Mouse (Mus musculus) mesoderm, embryonic 11.5 days (tissue): ENCODE results near the gene Tanc1.
"Not testable (repeated sequence)": the region's sequence is repeated elsewhere in the genome, so short reads cannot be mapped to it uniquely, and the experiment has no call there.

ENCODE experiments used
- DNase-seq: peaks from one replicate; pipeline ENCODE4 v3.0.0-alpha.2; 2012; ENCODE audit warnings: low read depth, low spot score

The Tanc1 gene

DNA sequence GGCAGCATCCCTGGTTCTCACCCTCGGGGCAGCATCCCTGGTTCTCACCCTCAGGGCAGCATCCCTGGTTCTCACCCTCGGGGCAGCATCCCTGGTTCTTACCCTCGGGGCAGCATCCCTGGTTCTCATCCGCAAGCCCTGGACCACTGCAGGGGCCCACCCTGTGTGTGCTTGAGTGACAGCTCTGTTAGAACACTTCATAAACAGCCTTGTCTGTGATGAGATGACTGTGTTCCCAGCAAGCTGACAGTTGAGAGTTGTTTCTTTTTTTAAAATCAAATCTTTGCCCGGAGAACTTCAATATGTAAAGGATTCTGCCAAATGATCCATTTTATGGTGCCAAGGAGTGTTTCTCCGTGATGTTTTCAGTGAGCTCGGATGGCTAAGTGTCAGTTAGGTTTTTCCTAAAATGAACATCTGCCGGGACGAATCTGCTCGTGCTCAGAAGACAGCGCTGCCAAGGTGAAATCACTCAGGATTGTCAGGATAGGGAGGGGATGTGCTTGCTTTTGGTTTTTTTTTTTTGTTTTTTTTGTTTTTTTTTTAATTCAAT lies 216.3 kb downstream of the Tanc1 start:
- DNase-seq = no peak

DNA sequence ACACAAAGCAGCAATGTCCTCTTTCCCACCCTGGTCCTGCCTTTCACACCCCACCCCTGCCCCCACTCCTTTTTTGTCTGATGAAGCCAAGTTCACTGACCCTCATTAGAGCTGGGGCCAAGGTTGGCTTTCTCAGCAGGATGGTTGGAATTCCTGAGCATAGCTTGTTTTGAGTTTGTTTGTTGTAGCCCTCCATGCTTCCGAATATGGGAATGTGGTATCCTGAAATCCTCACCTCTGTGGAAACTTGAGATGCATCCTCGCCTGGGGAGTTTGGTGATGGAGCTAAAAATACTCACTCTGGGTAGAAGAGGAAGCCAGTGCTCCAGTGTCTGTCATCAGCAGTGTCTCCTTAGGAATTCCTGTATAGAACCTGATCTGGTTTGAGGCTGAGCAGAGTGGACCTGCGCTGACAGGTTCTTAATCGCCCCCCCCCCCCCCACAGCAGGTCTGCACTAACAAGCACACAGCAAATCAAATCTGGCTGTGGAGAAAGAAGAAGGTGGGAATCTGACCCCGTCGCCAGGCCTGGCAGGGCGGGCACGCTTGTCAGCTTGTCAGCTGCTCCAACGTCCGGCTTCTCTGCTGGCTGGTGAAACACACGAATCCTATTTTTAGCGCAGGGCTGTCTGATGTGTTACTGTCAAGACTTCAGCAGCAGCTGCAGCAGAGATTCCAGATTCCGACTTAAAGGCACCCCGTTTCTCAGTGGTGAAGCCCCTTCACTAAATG lies 217.1 kb downstream of the Tanc1 start:
- DNase-seq = peak; percentile 81

DNA sequence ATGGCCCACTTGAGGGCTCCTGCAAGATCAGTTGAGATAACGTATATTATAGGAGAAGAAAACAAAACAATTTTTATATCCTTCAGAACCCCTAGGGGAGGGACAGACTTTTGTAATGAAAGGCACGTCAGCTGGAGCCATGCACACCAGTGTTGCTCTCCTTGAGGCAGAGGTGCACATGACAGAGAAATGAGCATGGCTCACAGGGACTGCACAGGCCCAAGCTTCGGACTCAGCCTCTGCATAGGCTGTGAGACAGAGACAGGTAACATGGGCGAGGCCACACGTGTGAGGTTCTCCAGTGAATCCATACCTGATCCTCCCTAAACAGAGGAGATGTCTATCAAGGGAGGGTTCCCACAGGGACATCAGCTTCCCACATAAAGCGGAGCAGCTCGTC lies 217.9 kb downstream of the Tanc1 start:
- no peak for DNase-seq

DNA sequence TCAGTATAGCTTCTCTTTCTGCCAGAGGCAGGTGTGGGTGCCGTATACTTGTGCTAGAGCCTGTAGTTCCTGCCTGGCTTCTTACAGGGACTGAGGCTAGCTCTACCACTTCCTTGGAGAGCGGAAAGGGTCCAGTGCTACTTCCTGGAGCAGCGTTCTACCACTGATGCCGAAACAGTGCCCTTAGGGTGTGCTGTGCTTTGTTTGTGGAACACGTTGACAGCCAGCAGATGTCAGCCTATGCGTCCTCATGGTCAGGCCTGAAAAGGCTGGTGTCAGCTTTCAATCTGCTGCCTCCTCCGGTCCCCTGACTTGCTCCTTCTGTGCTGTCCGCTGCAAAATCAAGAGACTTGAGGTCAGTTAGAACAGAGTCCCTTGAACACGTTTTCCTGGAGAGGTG lies 218.3 kb downstream of the Tanc1 start:
- peak; percentile 66 for DNase-seq

DNA sequence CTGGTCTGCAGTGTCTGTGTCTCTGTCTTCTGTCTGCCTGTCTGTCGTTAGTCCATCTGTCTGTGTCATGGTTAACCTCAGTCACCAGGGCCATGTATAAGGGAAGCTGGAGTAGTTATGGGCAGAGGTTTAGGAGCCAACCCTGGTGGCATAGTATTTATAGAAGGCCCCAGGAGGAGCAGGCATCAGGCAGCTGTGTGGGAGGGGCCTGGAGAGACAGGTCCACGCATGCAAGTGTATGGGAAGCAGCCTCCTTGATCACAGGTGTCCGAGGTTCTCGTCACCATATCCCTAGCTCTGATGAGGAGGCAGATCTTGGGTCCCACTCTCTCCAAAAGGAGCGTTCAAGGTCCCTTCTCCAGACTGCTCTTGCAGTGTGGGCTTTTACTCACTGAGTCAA lies 219.1 kb downstream of the Tanc1 start:
- DNase-seq = no peak

DNA sequence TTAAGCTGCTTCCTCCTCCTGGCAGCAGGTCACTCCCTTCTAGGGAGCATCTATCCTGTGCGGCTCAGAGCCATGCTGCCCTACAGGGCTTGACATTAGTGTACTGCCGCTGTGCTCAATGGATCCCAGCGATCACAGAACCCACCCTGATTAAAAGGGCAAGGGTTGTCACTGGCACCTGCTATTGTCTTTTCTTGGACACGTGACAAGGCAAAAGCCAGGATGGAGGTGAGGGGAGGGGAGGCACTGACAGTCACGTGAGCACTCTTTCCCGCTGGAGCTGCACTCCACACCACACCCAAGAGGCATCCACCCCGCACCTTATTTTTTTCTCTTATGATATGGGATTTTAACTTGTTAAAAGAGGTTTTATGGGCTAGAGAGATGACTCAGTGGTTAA lies 220.0 kb downstream of the Tanc1 start:
- no peak for DNase-seq

DNA sequence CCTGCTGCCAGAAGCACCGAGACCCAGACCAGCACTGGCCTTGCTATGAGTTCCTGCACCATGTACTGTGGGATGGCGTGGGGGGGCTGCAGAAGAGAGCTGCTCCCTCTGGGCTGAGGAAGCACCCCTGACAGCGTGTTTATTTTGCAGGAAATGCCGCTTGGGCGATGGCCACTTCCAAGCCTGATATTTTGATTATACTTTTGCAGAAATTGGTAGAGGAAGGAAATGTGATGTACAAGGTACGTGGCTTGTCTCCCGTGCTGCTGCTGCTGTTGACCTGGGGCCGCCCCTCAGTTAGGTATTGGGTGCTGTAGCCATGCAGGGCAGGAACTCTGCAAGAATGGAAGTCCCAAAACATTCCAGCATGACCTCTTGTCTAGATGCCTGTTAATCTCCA lies 227.0 kb downstream of the Tanc1 start:
- DNase-seq = no peak

DNA sequence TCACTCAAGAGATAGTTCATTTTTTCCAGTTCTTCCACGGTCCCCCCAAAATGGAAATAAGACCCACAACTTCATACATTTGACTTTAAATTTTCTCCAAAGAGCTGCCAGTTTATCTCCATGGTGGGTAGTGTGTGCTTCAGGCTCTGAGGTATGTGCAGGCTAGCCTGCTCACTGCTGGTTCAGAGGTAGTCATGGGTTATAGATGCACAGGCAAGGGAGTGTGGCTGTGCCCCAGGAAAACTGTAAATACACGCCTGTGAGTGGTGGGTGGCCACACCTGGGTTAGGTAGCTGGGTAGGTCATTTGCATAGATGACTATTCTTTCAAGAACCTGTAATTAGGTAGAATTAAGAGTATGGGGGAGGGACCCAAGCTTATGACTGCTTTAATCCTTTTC lies 227.9 kb downstream of the Tanc1 start:
- no peak for DNase-seq

DNA sequence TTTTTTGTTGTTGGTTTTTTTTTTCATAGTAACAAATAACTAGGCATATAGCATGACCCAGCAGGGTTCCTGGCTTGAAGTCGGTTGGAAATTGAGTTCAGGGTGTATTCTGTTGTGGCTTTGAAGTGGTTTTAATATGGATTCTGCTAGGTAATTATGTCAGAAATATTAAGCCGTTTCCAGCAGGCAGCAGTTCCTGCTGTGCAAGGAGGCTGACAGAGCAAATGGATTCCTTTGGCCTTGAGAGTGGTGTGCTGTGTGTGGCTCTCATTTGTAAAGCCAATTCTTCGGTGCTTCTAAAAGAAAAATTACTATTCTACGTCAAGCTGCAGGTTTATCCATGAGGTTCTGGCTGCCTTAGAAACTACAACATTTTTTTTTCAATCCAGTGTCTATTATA lies 228.3 kb downstream of the Tanc1 start:
- no peak for DNase-seq

DNA sequence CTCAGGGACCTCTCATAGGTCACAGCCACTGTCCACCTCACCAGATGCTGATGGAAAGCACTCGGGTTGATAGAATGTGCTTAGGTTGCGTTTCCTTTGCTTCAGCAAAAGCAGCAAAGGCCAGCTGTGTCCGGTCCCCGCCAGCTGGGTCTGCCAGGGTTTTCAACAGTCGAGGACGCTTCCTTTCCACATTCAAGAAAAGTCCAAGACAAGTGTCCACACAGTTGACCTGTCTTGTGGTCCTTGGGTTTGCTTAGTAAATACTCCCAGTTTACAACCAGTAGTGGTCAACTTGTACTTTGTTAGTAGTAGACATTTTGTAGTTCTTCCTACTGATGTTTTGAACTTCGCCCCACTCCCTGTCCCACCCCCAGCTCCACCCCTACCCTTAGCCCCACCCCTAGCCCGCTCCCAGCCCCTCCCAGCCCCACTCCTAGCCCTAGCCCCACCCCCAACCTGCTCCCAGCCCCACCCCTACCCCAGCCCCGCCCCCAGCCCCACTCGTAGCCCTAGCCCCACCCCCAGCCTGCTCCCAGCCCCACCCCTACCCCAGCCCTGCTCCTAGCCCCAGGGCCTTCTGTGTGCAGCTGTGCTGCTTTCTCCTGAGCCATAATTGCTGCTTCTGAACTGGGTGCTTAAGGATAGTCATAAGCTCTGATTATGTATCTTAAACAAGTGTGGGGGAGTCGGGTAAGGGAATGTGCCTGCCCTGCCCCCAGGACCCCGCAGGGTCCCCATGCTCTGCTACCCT lies 229.5 kb downstream of the Tanc1 start:
- DNase-seq = no peak

DNA sequence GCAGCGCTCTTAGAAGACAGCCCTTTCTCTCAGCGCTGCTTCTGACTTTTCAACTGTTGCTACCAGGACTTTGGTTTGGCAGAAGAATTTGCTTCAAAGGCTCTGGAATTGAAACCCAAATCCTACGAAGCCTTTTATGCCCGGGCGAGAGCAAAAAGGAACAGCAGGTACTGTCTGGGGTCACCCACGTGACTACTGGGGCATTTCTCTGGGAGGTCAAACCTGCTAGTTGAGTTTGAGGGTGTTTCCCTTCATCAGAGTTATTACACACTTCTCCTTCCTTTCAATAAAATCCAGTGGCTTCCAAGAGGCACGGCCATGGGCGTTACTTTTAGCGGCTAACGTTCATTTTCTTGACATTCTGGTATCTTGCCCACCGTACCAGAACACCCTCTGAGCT lies 230.1 kb downstream of the Tanc1 start:
- no peak for DNase-seq

DNA sequence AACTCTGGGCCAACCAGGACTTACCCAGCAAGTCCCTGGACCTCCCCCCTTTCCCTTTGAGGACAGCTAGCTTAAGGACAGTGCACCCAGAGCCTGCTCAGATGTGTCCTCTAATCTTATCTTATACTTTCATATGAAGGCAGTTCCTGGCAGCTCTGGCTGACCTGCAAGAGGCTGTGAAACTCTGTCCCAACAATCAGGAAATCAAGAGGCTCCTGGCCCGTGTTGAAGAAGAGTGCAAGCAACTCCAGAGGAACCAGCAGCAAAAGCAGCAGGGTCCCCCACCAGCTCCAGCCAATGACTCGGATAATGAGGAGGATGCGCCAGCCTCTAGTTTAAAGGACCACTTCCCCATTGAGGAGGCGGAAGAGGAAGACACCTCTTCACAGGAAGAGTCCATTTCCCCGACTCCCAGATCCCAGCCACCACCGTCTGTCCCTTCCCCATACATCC lies 230.7 kb downstream of the Tanc1 start:
- no peak for DNase-seq

DNA sequence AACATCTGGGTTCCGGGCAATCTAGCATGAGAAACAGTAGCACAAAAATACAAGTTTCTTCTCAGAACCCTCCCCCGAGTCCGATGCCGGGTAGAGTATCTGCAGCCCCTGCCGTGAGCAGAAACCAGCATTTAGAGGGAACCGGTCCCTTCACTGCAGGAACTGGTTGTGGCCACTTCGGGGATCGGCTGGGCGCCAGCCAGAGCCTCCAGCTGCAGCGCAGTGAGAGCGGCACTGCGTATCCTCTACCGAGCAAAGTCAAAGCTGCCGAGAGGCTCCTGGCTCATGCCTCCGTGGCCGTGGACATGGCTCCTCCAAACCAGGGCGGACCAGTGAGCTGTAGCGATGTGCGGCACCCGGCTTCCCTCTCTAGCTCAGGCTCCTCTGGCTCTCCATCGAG lies 231.3 kb downstream of the Tanc1 start:
- DNase-seq = no peak

DNA sequence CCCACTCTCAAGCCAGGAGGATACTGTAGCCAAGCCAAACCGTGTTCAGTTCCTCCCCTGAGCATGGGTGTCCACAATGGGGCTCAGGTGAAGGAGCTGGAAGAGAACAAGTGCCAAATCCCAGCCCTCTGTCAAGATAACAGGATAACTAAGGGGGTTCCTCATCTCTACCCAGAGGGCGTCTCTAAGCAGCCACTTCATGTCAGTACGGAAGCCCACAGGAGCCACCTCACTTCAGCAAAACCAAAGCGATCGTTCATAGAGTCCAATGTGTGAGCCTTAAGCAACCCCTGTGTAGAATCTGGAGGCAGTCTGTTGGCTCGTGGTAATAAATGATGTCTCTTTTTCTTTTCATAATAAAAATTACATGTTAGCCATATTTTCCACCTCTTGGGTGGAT lies 232.0 kb downstream of the Tanc1 start:
- no peak for DNase-seq

DNA sequence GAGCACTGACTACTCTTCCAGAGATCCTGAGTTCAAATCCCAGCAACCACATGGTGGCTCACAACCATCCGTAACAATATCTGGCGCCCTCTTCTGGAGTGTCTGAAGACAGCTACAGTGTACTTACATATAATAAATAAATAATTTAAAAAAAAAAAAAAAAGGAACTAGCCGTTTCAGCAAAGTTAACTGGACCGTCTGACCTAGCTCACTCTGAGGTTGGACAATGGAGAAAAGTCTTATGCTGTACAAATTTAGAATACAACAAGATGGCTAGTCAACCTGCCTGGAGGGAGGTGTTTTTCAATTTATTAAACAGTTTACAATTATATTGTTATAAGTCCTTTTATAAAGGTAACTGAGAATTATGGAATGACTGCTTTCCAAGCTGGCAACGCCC lies 240.0 kb downstream of the Tanc1 start:
- DNase-seq = not testable (repeated sequence)

DNA sequence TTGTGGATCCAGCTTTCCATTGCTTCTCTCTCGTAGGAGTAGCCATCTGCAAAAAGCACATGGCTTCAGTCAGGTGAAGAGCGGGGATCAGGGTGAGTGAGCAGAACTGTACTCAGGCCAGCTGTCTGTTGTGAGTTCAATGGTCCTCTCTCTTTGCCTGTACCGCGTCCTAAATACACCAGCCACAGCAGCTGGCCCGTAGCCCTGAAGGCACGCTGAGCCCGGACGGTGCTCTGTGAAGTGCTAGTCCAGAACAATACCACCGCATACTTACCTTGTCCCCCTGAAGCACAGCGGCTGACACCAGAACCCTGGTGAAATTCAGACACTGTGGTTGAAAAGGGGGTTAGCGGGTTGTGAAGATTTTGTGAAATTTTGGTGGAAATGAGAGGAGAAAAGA lies 241.1 kb downstream of the Tanc1 start:
- DNase-seq = no peak

DNA sequence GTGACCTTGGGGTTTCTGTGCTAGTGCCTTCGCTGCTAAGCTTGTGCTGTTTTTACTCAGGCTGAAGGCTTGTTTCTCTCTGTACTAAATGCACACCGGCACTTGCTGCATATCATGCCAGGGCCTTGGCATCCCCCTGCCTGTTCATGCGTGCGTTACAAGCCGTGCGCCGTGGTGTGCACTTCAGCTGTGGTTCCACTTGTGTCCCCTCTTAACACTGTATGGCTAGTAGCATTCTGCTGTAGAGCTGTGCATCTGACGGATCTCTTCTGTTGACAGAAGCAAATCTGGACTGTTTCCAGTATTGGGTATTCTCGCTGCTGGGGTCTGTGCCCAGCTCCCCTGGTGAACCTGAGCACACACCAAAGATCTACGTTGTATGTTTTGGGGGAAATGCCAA lies 241.7 kb downstream of the Tanc1 start:
- no peak for DNase-seq

DNA sequence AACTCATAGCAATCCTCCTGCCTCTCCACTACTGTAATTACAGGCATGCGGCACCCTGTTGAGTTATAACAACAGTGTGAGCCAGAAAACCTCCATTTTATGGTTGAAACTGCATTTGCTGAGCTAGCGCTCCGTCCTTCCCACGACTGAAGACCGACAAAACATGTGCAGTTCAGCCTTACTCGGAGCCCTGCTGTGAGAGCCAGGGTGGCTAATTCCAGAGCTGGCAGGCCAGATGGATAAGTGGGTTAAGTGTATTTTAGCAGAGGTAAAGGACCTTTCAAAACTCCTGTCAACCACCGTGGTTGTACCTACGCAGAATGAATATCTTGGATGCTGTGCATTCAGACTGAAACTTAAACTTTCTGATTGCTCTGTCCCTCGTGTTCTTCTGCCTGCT lies 242.5 kb downstream of the Tanc1 start:
- no peak for DNase-seq

DNA sequence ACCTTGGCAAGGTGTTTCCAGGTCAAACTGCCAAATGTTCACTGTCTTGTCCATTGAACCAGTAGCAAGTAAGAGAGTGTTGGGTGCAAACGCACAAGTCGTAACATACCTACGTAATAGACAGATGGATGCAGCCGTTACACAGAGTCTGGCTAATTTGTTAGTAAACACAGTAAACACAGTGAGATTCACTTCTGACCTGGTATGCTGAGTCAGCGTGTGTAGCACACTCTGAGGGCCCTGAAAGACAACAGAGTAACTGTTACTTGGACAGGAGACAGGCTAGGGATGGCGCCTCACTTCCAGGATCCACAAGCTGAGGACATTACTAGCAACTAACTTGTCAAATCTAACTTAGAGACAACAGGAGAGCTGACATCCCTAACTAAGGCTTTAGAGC lies 250.8 kb downstream of the Tanc1 start:
- no peak for DNase-seq

DNA sequence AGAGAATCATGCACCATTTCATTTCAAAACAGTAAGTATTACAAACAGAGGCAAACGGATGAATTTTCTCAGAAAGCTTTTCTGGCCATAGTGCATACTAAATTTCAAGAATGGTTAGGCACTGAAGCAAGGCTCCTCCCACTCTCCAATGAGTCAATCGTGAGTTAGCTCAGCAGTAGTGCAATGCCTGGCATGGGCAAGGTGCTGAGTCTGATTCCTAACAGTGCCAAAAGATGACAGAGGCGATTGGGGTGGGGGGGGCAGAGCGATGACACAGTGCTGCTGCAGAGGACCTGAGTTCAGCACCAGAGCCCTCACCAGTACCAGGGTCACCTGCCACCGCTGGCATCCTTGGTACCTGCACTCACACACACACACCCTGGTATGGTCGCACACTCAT lies 258.7 kb downstream of the Tanc1 start:
- no peak for DNase-seq

DNA sequence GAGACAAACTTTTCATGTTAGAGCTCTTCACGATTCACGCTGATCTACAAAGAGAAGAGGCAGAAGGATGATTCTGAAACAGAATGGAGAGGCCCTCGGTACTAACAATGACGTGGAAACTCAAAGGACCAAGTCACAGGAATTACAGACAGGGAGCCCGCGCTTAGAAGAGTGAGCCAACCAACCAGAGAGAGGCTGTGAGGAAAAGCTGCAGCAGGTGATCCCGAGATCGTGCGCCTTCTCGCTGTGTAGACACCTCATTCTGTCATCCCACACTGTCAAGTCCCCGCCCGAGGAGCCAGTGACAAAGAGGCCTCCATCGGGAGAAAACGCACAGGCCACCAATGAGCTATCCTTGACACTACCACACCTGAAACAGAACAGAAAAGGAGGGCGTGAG lies 264.6 kb downstream of the Tanc1 start:
- no peak for DNase-seq

DNA sequence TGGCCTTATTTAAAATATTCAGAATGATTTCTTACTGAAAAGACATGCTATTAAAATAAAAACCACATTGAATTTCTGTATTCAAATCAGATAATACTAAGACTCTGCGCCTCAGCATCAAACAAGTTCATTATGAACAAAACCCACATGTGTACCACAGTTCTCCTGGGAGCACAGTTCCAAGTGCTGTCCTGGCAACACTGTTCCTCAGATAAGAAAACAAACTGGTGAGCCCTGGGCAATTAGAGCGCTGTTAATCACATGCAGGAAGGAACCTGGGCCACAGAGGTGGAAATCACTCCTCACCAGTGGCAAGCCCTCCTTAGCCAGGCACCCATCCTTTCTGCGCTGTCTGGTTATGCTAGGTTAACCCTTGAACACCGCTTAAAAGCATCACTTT lies 265.5 kb downstream of the Tanc1 start:
- no peak for DNase-seq

DNA sequence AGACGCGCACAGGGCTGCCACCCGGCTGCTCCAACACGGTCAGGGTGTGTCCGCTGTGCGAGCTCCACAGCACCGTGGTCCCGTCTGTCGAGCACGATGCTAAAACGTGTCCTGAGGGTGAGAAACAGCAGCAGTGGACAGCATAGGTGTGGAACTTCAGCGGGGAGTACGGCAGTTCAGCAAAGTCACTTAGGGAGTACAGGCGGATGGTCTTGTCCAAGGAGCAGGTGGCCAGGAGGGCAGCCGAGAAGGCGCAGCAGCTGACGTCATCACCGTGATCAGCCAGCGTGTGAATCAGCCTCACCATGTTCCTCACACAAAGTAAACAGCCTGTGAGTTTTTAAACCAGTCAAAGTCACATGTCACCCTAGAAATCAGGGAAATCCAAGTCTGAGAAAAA lies 266.4 kb downstream of the Tanc1 start:
- no peak for DNase-seq
